Mouse (Mus musculus) kidney, adult 2 months (tissue): ENCODE data around the gene 1810010H24Rik.

Source experiments
- CTCF ChIP-seq: fragments of 200-500 bp; conservative IDR thresholded peaks from 2 replicates; pipeline ENCODE4 v1.5.1; 2011; ENCODE audit warnings: low read depth, mild to moderate bottlenecking, control low read depth, low read length, moderate library complexity, mixed read lengths; ENCODE audit not compliant: insufficient read depth, insufficient read length
- POLR2A ChIP-seq: fragments of 200-500 bp; IDR thresholded peaks from one replicate; pipeline ENCODE4 v1.6.1; 2011; ENCODE audit warnings: low read depth, low read length, control low read depth

GRCm38 (mm10) chr11:107025411-107026321 lies at the start of gene 1810010H24Rik:
- no peak for TF ChIP-seq CTCF
- TF ChIP-seq POLR2A, result no peak
